Mouse (Mus musculus) heart, postnatal 14 days (tissue): ENCODE data around the gene Arcn1. TPM values are rescaled to one million over a fixed set of nuclear protein-coding genes. Genes with fewer than 3 reads are reported as not detected.

Experiments used
- DNase-seq, 2 experiments: peaks; one replicate each; pipeline ENCODE4 v3.0.0; 2021 to 2022
- intact Hi-C: fragments of 180-260 bp; cut with DNase I; formaldehyde crosslinking; loops from one replicate; pipeline ENCODE4 v1.15.1; 2025
- total RNA-seq, 2 experiments: library from RNA; stranded (reverse); gene quantifications; 2 replicates each; pipeline ENCODE4 v1.2.3; 2021

Arcn1 gene
- total RNA-seq, 2 experiments from 2014 or later = 80.1 to 88.6 TPM

DNA sequence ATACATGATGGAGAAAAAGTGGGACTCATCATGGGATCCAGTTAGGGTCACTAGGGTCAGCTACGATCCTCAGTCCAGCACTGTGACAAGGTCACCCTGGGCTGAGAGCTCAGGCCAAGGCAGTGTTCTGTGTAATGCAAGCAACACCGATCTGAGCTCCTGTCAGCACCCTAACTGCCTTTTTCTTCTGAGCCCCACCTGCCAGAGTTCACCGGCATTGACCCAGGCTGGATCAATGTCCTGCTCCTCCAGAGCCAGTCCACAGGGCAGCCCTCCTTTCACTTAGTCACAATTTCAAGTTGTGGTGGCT lies 45.8 kb downstream of the Arcn1 start:
- intact Hi-C loops = no loop called here
- DNase-seq = no peak

DNA sequence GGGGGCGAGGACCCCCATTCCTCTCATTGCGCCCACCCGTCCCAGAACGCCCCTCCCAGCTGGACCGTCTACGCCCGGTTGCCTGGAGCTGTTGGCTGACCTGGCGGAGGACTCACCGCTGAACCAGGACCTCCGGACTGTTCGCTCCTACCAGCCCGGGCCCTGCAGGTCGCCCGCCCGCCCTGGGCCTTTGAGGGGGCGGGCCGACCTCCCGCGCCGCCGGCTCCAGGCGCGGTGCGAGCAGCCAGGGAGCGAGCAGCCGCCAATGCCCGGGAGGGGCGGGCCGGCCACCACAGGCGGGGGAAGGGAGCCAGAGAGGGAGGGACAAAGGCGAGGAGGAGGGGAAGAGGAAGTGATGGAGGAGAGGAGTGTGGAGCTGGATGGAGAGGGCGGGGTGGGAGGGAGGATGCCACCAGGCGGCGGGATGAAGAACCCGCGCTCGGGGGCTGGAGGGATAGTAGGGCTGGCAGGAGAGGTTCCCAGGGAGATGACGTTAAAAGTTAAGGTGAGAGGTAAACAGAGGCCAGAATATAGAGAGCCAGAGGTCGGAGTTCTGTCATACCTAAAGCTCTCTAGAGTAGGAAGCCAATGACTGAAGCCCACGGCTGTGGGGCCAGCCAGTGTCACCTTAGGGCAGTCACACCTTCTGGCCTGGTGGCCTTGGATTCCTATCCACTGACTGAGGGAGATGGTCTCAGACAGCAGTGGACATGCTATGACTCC lies 46.3 kb downstream of the Arcn1 start:
- DNase-seq = peak; percentile 90 to 94
- intact Hi-C loops = no loop called here

DNA sequence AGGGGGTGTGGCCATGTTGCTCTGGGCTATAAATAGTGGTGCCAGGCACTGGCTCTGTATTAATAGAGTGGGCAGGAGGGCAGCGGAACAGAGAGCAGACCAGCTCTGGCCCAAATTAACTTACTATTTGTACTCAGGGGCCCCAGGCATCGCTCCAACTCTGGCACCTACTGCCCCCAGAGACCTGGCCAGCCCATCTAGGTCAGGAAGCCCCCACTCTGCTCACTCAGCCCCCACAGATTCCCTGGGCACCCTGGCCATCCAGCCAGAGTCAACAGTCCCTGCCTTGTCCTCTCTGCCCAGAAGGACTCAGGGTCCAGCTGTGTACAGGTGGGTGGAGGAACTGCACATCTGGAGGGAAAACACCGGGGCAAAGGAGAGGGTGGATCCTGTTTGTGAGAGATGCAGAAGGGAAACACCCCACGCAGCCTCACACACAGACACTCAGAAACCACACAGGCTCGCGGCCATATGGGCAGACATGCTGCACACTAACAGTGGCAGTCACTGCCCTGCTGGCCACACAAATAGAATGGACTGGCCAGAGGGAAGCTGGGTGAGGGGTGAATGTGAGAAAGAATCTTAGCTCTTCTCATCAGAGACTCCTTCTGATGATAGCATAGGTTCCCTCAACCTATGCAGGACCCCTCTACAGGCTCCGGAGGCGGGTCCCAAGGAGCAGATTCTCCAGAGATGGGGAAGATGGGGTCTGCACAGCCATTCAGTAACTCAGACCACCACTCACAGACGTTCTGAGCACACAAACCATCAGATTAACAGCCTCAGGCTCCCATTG lies 47.1 kb downstream of the Arcn1 start:
- intact Hi-C loops = no loop called here
- DNase-seq = peak; percentile 42 to 61

DNA sequence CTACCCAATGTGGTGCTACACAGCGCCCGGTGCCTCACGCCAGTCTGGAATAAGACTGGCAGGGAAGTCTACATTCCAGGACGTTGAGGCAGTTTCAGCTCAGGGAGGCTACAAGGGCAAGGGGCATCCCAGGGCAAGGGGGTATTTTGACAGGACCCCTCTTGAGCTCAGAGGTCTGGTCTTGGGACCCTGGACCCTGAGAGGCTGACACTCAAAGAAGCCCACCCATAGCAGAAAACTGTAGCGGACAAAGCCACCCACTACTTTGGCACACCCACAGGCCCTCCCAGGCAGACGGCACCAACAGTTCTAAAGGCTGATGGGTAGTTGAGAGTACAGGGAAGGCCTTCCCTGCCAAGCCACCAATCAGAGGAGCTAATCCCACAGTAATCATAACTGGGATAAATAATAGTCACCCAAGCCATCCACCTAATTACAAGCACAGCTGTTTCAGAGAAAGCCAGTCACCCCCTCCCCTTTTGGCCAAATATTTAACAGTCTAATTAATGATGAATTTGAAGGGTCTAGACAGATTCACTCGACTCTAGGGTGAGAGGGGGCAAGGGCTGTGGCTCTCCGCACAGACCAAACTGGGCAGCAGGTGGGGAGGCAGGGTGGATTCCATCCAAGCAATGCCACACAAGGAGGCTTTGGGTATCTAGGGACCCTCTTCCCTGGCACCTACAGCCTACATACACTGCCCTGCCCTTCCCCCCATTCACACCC lies 47.9 kb downstream of the Arcn1 start:
- intact Hi-C loops = no loop called here
- no peak for DNase-seq

DNA sequence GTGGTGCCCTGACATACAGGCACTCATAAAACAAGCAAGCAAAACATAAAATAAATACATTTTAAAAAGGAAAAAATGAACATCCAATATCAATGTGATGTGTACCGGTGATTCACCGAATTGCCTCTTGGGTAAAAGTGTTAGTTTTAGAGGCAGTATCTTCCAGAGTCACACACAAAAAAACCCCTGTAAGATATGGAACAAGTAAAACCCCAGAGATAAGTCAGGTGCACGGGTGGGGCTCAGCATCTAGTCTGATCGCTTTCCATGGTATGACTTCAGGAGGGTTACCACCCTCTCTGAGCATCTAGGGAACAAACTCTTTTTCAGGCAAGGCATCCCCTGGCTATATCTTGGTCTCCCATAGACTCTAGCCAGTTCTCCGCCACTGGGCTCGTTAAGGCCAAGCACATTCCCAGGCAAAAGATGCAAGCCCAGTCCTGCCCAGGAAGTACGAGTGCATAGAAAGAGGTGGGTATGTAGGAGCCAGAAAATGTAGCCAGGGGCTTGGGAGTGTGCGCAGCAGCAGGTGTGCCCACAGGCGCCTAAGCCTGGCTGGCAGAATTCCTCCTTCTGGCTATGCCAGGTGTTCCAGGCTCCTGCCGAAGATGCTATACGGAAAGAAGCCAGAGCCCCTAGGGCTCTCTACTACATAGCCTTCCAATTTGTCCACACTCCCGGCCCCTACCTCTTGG lies 48.6 kb downstream of the Arcn1 start:
- intact Hi-C loops = no loop called here
- DNase-seq = no peak

DNA sequence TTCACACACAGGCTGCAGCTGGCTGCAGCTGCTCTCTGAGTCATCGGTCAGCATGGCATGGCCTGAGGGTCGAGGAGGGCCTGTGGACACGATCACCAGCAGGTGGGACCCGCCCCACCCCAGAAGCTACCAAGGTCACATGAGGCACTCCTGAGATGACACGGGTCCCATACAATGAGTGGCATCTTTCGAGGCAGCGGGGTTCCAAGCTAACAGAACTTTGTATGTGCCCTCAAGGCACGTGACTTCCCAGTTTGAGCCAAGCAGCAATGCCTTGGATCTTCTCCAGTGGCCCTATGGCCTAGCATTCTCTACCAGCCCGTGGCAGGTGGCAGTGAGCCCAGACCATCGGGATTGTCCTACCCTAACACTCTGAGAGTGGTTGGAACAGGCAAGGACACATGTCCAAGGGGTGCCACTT lies 49.8 kb downstream of the Arcn1 start:
- DNase-seq = peak; percentile 74 to 86
- intact Hi-C loops = no loop called here

DNA sequence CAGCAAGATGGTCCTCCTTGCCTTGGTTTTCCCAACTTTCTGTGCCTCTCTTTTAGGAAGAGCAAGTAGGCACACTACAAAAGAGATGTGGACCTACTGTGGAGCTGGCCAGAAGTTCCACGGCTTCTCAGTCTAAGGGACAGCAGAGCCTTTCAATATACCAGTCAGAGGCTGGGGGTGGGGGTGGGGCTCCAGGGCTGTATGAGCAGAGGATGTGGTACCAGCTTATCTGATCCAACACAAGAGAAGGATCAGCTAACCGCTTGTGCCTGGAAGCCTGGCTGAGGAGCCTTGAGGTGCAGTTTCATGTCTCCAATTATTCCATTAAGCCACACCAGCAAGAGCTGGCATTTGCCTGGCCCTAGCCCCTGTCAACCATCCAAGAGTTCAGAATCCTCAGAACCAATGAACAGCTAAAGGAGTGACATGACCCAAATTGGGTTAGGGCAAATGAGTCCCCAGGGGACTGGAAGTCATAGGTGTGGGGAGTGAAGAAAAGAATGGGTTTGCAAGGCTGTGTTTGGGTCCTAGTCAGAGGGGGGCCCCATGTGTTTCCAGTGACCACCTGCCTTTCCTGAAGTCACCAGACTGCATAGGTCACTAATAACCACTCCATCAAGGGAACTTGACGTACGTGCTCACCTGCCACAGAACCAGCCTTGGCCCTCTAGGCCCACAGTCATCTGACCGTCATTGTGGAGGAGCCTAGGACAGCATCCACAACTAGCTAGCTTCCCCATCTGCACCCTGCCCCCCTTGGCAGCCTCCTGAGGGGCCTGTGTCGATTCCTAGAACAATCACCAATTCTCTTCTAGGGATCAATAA lies 50.4 kb downstream of the Arcn1 start:
- DNase-seq = no peak
- intact Hi-C loops = no loop called here

DNA sequence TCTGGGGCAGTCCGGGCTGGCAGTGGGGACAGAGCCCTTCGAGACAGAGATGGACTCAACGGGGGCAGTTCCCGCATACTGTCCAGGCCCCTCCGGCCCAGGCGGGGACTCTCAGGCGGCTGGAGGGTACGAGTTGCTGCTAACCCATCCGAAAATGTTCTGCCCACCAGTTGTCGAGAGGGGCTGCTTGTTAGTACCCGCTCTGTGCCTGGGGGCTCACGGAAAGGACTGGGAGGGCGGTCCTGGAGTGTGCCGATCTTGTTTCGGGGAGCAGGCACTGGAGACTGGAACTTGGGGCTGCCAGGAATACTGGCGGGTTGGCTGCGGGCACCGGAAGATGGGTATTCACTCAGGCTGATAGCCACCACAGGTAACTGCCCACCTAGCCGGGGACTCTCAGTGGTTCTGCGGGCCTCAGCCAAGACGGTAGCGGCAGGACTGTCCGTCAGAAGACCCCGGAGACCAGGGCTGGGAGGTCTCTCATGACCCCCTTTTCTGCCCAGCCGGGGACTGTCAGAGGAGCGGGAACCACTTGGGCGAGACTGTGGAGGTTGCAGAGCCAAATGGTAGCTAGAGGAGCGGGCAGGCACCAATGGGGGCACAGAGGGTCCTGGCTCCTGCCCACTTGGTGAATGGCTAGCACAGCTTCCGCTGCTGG lies 51.8 kb downstream of the Arcn1 start:
- intact Hi-C loops = no loop called here
- DNase-seq = no peak

DNA sequence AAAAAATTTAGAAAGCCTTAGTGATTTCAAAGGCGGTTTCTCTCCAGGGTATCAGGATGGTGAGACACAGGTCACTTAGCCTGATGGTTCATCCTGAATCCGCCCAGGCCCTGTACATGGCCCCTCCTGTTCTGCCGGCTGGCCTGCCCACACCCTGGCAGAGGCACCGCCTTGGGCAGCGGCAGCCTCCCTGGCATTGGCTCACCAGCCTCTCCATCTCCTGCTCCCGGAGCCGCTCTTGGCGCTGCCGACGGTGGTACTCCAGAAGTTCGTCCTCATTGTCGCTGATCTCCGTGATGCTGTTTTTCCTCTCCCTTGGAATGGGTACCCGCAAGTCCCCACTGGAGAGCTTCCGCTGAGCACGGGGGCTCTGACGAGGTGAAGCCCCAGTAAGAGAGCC lies 52.5 kb downstream of the Arcn1 start:
- no peak for DNase-seq
- intact Hi-C loops = no loop called here

DNA sequence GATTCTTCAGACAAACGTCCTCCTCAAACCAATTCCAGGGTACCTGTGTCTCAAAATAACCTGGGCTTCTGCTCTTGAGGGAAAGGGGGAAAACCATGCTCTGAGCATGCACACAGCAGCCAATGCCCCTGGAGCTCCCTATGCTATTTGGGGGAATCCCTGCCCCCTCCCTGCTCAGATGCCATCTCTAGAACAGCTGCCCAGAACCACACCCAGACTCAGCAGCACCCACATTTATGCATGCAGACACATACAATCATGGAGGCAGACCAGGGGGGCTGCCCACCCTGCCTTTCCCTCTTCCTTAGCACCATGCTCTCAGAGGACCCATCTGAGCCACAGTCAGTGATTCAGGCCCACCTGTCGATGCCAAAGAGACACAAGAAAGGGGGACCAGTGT lies 54.1 kb downstream of the Arcn1 start:
- intact Hi-C loops = no loop called here
- no peak for DNase-seq

DNA sequence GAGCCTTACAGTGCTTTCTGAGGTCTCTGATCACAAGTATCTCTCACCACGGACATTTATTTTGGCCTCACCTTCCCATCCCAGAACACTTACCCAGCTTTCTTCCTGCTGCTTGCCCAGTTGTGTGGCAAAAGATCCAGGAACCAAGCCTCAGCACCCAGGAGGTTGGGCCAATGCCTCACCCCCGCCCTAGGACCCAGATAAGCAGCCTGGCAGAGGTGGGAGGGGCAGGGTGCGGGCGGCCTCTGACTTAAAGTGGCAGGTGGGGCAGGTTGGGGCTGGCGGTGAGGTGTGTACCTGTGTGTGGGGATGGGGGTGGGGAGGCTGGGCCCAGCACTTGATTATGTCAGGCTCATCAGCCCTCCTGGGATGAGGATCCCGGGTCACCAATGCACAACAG lies 54.6 kb downstream of the Arcn1 start:
- DNase-seq = peak in 1 of 2 experiments; percentile 6
- intact Hi-C loops = no loop called here

DNA sequence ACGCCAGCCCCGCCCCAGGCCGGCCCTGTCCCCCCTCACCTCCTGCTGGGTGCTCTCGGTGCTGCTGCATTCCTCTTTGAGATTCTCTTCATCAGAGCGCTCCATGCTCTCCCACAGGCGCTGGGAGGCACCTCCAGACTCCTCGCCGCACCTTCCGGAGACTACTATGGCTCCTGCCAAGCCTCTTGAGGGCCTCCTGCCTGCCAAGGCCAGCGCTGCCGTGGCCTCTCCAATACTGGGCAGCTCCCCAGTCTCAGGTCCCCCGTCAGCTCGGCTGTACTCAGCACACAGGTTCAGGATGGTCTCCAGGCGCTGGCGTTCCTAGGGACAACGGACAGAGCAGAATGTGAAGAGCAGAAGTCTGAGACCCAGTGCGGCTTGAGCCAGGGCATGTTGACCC lies 56.0 kb downstream of the Arcn1 start:
- DNase-seq = no peak
- intact Hi-C loops = no loop called here

DNA sequence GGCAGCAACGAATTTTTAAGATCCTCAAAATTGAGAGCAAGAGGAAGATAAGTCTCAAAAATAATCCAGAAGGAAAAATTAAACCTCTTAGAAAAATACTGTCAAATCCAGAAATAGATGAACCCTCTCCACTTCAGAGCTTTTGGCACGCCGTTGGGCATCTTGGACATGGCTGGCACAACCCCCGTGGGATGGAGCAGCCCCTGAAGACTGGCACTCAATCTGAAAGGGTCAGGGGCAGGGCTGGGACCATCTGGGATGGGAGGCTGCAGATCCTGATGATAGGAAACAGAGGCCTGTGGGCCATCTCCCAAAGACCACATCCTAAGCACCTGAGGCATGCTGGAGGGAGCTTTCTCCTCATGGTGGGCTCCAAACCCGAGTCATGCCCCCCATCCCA lies 57.4 kb downstream of the Arcn1 start:
- intact Hi-C loops = no loop called here
- no peak for DNase-seq

DNA sequence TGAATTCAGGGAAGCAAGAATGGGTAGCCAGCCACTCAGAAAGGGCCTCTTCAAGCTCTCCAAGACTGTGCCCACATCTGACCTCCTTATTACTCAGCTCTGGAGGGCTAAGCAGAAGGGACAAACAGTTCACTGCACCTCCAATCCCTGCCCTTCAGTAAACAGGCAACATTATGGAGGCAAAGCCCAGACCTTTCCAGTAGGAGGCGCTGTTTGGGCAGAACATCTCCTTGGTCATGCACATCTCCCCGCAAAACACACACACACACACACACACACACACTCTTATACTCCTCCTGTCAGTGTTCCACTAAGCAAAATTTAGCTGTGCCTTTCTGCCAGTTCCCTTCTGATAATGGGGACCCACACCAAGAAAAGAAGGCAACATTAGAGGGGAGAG lies 58.0 kb downstream of the Arcn1 start:
- intact Hi-C loops = loop anchor here (2.0 kb wide), 1 partner anchor 25 kb away; the partner anchor contains the start of gene Phldb1
- peak; percentile 42 to 67 for DNase-seq

DNA sequence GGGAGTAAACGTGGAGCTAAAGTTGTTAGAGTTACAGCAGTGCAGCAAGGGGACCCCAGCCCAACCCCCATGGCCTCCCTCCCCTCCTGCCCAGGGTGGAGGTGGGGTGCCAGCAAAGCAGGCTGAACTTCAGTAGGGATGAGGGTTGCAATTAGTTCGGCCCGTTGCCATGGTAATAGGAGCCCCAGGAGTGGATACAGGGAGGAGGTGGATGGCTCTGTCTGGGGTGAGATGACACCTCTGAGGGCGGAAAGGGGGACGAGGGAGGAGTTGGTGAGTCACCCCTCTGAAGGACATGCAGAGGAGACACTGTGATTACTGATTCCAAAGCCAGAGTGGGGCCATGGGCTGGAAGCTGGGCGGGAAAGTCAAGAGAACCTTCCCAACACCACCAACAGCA lies 58.7 kb downstream of the Arcn1 start:
- intact Hi-C loops = loop anchor here (2.0 kb wide), 1 partner anchor 26 kb away; the partner anchor contains the start of gene Phldb1
- no peak for DNase-seq

DNA sequence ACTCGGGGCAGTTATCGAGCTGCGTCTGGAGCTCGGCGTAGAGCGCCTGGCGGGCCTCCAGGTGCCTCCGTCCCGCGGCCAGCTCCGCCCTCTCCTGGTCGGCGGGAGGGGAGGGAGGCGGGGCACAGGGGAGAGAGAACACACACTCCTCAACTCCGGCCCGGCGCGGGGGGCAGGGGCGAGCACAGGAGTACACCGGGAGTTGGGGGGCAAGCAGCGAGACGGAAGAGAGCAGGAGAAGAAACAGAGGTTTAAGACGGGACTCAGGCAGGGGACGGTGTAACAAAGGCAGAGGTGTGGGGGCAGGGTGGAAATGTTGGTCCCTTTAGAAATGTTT lies 59.2 kb downstream of the Arcn1 start:
- intact Hi-C loops = loop anchor here (2.0 kb wide), 1 partner anchor 26 kb away; the partner anchor contains the start of gene Phldb1
- peak; percentile 87 to 89 for DNase-seq

DNA sequence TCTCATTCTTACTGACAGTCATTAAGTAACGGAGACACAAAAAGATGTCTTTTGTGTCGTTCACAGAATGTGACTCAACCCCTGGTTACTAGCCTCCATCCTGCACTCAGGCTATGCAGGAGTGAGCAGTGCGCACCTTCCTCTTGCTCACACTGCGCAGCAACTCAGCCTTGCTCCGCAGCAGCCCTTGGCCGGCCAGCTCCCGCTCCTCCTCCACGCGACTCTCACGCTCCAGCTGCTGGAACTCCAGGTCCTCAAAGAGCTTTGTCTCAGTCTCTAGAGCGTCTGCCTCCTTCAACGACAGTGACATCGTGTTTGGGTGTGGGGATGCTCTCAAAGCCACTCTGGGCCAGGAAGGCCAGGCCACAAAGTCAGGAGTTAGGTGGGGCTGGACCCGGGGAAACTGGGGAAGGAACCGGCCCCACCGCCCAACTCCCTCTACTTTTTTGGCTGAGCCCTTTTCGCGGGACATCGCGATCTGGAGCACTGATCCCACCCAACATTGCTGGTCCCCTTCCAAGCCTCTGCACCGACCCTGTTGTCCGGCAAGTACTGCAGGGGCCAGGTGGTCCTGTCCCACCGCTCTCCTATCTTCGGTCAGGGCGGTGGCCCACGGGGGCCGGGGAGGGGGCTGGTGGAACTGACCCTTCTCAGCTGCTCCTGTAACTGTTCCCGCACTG lies 59.8 kb downstream of the Arcn1 start:
- intact Hi-C loops = loop anchor here (2.0 kb wide), 1 partner anchor 27 kb away; the partner anchor contains the start of gene Phldb1
- no peak for DNase-seq

DNA sequence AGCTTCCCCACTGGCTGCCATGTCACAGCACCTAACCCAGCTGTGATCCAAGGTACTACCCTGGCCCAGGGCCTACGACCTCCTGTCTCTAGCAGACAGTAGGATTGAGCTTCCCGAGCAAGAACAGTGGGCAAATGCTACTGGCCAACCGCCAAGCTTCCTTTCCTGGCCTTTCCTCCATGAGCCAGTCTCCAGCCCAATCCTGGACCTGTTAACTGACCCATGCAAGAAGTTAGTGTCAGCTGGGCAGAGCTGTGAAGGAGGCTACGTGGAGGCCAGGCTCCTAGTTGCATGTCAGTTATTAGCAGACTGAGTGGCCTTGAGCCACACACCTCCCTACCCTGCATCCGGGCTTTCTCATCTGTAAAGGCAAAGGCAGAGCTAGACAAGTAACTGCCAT lies 67.9 kb downstream of the Arcn1 start:
- DNase-seq = no peak
- intact Hi-C loops = no loop called here

DNA sequence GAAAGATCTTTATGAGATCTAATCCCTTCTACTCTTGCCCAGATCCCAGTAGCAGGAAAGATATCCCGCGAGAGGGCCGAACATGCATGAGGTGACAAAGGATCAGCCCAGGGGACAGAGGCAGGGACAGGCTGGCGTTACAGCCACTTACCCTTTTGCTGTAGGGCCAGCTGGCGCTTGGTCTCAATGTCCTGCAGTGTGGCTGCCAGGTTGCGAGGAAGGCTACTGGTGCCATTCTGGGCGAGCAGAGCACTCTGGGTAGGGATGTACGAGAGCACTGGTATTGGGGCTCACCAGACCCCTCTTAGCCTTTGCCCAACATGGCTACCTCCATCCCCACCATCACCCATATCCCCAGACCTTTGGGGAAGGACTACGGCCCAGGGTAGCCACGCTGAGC lies 68.4 kb downstream of the Arcn1 start:
- no peak for DNase-seq
- intact Hi-C loops = no loop called here
